Mouse (Mus musculus) testis, adult 2 months (tissue): ENCODE results near the gene Kcnq2.

Experiments used
- CTCF ChIP-seq: fragments of 200-500 bp; IDR thresholded peaks from 2 replicates; pipeline ENCODE4 v1.5.1; 2012; ENCODE audit warnings: low read depth, mild to moderate bottlenecking, inconsistent platforms, low read length, moderate library complexity; ENCODE audit not compliant: control insufficient read depth, insufficient read depth, insufficient replicate concordance
- POLR2A ChIP-seq: fragments of 200-500 bp; IDR thresholded peaks from 2 replicates; pipeline ENCODE4 v1.6.1; 2012; ENCODE audit warnings: low read depth, mild to moderate bottlenecking, inconsistent platforms, low read length, moderate library complexity; ENCODE audit not compliant: control insufficient read depth

DNA sequence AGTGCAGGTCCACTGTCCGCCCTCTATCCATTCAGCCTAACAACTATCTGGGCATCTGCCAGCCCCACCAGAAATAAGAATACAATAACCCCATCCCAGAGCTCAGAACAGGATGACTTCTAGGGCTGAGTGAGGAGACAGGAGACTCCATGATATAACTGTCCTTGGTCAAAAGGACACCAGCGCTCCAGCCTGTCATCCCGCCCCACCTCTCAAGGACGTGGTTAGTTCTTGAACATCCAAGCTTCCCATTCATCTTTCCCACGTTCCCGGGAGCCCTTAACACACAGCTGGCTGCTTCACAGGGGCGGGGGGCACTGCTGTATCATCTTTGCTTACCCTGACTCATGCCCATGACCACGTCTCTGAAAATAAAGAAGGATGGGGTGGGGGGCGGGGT, 86.1 kb downstream of the Kcnq2 start:
- no peak for TF ChIP-seq CTCF
- TF ChIP-seq POLR2A, result no peak
